Mouse (Mus musculus): ENCODE measurements around the gene Ank3.
A peak's percentile ranks its signal among the peaks of the same experiment; 100 is the strongest.

Ank3 gene

DNA sequence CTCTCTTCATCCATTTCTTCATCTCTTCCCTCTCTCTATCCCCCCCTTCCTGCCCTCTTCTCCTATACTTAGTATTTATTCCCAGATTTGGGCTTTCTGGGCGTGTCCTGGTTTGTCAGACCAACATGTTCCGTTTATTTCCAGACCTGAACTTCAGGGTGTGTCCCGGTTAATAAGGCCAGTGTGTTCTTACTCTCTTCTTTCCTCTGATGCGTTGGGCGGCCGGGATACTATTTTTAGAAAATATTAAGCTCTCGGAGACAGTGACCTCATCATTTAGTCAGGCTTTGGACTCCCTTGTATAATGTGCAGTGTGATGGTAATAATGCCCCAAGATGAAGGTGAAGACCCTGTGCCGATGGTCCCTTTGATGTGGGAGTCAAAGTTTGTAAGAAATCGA, 546.3 kb downstream of the Ank3 start:
- DNase-seq: no peak

DNA sequence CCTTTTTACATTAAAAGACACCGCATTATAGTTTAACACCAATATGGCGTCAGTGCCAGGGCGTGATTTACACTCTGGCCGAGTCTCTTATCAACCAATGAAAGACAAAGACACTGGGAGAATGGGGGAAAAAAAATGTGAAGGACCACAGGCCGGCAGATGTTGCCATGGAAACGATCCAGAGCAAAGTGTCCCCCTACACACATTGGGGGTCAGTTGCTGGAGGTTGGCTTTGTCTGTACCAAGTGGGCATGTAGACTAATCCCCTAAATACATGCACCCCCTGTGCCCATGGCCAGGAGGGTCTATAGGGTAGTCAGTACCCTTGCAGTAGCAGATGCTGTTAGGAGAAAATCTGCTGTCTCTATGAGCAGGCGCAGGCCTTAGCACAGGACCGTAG, 547.3 kb downstream of the Ank3 start:
- no peak for DNase-seq

DNA sequence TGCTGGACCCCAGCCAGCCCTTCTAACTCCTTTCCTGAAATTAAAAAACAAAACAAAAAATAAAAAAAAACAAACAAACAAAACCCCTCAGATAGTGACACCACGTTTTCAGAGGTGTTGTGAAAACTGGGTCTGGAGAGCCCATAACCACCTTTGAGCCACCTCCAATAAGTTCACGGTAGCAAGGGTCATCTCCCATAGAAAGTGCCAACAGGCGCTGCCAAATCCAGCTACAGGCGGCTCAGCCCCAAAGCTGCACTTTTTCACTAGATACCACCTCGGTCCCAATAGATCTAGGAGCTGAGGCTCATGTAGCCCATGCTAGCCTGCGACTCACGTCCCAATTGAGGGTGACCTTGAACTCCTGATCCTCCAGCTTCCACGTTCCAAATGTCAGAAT, 547.7 kb downstream of the Ank3 start:
- peak in 1 of 2 experiments; percentile 38 for DNase-seq

DNA sequence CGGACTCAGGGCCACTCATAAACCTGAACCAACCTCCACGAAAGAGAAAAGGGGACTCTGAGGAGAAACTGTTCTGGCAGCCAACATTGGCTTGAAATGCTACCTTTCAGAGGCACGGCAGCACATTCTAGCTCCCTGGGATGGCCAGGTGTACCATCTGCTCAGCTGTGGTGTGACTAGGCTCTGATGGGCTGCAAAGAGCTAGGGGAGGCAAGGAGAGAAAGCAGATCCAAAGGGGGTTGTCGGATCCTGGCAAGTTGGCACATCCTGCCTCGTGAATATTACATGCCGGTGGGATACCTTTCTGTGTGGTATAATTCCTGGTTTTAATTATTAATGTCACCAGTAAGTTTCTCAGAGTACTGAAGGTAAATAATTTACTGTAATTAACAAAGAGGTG, 548.5 kb downstream of the Ank3 start:
- DNase-seq: peak; percentile 55 to 71

DNA sequence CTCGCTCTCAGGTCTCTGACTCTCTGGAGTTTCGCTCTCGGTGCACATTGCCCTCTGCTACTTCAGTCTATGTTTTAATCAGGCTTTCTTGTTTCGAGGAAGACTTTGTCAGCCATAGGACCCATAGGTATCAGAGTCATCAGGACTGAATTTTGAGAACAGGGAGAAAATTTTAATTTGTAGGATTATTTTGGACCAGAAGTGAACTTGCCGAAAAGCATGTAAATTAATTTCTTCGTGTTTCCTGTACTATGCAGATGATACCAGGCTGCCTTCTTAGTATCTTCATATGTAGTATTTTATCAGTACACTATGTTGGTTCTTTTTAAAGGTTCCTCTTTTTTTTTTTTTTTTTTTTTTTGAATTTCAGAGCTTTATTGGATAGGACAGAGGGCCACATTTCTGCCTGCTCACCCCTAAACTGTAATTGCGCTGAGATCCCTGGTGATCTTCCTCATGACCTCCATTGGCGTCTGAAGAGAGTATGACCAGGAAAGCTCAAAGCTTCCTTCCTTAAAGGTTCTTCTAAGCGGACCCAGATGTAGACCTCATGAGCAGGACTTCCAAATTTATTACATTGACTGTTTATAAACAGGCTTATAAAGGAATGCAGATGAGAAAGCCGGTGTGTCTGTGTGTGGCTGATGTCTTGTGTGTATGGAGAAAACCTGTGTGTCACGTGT, 551.8 kb downstream of the Ank3 start:
- DNase-seq: no peak

DNA sequence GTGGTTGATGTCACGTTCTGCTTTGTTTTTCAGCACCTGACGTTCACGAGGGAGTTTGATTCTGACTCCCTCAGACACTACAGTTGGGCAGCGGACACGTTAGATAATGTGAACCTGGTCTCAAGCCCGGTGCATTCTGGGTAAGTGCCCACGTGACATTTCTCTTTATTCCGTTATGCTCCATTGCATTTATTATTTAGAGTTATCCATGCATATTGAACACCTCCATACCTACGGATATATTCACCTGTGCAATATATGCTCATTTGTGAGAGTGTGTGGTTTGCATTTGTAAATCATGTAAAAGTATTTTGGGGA, 552.3 kb downstream of the Ank3 start:
- DNase-seq: no peak

DNA sequence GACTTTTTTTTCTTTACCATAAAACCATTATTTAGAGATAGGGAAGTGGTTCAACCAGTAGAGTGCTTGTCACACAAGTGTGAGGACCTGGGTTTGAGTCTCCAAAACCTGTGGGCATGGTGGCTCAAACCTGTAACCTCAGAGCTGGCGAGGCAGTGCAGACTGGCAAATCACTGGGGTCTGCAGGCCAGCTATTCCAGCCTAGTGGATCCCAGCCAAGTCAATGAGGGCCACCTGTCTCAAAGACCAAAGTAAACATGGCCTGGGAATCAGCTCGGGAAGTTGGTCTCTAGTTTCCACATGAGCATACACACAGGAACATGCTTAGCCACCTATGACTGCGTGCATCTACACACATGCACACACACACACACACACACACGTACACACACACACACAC, 552.9 kb downstream of the Ank3 start:
- DNase-seq: peak; percentile 37 to 56

DNA sequence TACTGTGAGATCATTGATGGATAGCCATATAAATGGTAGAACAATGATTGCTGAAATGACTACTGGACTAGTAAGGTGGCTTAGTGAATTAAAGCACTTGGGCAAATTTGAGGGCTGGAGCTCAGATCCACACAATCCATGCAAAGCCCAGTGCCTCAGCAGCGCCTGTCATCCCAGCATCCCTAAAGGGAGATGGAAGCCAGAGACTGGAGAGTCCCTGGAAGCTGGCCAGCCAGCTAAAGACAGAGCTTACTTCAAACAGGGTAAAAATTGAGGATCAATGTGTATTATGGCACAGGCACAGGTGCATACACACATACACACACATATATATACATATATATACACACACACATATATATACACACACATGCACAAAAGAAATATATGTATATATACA, 553.7 kb downstream of the Ank3 start:
- DNase-seq: peak; percentile 63 to 66

DNA sequence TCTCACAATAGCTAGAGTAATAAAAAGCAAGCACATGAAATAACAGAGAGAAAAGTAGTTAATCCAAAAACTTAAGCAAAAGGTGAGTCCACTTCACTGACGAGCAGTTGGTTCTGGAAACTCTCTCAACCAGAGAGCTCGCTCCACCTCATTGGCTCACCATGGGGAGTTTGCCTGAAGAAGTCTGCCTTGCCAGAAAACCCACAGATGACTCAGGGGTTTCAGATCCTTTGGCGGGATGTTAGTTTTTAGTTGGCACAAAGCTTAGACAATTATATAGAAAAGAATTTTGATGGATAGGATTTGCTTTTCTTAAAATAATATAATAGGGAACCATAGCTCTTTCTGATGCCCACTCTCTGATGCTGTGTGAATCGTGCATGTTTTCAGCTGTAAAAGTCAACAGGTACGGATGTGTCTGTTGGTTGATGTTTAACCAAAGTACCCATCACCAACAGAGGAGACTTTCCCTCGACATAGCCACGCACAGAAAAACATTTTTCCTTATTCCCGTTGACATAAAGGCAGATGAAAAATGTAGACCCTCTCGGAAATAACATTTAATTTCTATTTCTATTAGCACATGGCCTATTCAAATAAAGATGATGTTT, 556.2 kb downstream of the Ank3 start:
- DNase-seq: no peak

DNA sequence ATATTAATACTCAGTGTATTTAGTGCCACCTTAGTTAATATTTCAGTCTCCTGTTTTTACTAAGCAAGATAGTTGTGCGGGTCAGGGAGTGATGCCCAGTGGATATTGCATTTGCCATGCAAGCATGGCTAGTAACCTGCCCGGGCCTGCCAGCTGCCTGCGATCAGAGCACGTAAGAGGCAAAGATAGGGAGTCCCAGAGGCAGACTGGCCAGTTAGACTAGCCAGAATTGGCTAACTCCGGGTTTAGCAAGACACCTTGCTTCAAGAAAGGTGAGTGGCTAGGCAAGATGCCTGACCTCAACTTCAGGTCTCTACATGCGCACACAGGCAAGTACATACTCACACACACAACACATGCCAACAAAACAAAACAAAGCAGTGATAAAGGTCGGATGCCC, 563.7 kb downstream of the Ank3 start:
- no peak for DNase-seq

DNA sequence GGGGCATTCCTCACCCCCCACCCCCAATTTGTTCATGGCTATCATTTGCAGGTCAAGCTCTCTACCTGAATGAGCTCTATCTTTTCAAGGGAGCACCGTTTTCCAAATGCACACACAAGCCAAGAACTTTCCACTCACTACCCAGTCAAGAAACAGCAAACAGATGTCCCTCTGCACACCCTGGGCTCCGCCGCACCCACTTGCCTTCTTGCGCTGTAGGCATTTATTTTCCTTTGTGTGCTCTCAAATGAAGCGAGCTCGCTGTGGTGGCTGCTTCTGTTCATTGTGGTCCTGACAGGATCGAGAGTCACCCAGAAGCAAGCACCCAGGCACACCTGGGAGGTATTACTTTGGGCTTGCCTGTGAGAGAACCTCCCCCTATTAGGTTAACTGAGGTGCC, 564.4 kb downstream of the Ank3 start:
- no peak for DNase-seq

DNA sequence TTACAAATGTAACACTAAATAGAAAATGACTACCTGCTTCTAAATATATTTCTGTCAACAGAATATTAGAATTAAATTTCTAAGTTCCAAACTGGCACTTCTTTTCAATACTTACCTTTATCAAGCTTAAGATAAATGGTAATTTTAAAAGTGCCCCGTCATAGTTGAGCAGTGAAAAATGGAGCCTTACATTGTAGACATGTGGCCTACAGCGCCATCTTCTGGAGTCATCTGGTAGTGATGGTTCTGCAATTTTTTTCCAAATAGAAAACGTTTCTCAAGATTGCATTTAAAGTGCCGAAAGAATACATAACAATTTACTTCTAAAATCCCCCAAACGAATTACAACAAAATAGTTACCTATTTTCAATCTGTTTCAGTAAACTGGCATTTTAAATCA, 566.0 kb downstream of the Ank3 start:
- peak; percentile 70 to 73 for DNase-seq

DNA sequence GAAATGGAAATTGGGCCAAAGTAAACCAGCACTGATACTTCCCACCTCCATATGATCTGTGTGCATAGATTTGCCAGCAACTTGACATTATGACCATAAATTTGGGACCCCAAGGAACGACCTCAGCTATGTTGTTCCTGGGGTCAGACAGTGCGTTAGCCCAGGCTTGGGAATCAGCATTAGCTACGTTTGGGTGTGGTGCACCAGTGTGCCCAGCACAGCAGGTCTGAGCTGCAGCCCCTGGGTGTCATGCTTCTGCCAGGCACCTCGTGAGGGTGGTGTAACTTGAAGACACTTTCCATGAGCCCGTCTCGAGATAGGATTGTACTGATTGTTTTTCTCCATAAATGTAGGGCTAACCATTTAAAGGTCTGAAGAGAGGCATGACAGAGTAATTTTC, 566.5 kb downstream of the Ank3 start:
- no peak for DNase-seq

DNA sequence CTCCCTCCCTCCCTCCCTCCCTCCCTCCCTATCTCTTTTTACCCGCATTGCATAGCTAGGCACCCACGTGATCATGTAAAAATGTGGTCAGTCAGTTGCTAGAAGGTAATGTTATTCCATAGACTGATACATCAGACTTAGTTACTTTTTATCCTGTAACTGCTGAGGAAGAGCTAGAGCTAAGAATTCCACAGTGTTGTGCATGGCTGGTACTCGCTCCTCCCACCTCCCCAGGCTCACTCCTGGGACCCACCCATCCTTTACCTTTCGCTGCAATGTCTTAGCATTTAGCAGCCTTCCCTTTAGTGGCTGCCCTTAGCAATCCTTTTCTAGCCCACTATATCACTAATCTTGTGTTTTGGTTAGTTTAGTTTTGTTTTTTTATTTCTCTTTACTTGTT, 569.4 kb downstream of the Ank3 start:
- DNase-seq: no peak

DNA sequence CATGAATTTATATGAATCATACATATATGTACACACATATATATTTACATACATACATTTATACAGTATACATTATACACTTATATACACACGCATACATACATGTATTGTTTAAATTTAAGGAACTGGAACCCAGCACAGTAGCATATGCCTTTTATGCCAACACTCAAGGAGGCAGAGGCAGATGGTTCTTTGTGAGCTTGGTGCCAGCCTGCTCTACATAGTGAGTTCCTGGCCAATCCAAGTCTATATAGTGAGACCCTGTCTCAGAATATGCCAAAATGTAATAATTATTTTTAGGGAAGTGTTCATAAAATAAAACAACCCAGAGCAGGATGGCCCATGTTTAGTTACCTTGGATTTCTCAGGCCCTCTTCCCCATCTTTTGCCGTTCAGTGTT, 581.1 kb downstream of the Ank3 start:
- peak in 1 of 2 experiments; percentile 32 for DNase-seq

DNA sequence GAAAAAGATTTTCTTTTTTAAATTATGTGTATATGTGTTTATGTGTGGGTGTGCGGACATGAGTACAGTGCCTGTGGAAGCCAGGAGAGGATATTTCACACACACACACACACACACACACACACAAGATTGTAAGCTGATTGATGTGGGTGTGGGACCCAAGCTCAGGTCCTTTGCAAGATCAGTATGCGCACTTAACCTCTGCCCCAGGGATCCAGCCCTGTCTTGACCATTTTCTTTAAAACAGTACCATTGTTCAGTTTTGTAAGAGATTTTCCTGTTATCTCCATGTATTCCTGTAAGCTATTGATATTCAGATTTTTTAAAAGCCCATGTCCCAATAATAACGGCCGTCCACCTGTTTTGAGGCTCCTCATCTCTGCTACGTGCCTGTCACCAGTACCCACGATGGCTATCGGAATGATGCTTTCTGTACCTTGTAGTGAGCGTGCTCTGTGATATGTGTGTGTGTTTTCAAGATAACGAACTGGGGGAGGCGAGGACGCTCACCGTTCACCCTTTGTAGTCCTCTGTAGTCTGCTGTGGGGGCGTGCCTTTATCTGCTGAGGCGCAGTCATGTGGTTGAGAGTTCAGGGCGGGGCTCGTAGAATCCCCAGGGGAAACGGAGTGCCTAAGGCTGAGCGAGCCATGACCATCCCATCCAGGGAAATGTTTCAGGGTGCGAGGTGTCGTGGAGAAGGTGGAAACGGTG, 583.0 kb downstream of the Ank3 start:
- no peak for DNase-seq

DNA sequence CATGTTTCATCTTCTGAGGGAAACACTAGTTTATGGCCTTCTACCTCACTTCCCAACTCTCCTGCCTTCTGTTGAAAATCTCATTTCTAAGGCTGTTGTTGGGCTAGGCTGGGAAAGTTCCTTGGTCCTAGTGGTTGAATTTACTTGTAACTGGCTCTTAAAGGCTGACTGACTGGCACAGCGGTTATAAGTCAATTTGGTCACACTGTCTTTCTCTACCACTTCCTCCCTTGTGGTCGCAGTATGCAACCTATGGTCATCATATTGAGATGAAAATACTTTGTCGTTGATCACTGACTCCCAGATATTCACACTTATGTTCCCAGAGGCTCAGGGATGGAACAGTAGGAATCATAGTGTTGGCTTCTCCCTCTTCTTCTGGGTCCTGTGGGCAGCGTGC, 584.1 kb downstream of the Ank3 start:
- DNase-seq: no peak

DNA sequence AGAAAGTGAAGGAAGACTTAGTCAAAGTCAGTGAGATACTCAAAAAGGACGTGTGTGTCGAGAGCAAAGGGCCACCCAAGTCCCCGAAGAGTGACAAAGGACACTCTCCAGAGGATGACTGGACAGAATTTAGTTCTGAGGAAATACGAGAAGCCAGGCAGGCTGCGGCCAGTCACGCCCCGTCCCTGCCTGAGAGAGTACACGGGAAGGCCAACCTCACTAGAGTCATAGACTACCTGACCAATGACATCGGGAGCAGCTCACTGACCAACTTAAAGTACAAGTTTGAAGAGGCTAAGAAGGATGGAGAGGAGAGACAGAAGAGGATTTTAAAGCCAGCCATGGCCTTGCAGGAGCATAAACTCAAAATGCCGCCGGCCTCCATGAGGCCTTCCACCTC, 588.9 kb downstream of the Ank3 start:
- DNase-seq: no peak

DNA sequence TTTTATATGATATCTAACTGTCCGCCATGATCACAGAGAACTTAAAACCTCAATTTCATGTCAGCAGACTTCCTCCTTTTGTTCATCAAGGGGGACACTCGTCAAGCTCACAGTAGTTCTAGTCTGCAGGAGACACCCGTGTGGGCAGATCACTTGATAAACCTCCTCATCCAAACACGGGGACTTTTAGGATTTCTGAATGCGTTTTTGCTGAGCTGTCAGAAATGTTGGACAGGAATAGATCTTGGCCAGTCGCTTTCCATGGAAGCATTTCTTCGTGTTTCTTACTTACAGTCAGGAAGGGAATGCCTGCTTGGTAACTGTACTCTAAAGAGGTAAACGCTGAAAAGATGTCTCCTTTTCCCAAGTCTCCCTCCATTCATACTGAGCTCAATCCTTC, 598.5 kb downstream of the Ank3 start:
- DNase-seq: no peak

DNA sequence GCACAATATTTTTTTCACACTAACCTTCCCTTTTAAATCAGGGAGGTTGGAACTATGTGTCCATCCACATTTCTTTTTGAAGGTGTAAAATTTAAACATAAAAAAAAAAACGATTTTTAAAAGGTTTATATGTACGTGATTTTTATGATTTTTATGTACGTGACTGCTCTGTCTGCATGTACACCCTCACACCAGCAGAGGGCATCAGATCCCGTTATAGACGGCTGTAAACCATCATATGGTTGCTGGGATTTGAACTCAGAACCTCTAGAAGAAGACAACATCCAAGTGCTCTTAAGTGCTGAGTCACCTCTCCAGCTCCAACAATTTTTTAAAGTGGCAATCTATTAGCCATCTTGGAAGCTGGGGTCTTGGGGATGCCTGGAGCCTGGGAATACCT, 605.5 kb downstream of the Ank3 start:
- no peak for DNase-seq

DNA sequence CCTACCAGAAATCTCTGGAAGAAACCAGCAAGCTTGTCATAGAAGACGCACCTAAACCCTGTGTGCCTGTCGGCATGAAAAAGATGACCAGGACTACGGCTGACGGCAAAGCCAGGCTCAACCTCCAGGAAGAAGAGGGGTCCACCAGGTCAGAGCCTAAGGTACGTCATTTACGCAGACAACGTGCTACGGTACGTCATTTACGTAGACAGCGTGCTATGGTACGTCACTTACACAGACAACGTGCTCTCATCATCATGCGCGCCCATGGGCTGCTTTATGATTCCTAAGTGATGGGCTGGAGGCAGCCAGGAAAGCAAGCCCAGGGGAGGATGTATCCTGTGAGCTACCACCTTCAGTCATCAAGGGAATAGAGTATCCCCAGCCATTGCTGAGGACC, 606.3 kb downstream of the Ank3 start:
- DNase-seq: no peak

DNA sequence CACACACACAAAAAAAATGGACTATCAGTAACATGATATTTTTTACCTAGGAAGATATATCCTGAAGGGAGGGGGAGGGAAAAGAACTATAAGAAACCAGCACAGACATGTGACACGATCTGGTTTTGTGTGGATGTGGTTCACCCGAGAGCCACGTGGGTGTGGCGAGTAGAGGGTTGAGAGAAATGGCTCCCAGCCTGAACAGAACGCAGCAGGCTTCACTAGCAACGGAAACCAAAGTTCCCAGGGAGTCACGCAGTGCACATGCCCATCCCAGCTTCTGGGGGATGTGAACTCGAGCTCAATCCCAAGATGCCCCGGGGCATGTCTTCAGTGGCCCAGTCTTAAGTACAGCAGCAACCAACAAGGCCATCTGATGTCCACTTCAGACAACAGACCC, 607.8 kb downstream of the Ank3 start:
- DNase-seq: no peak

DNA sequence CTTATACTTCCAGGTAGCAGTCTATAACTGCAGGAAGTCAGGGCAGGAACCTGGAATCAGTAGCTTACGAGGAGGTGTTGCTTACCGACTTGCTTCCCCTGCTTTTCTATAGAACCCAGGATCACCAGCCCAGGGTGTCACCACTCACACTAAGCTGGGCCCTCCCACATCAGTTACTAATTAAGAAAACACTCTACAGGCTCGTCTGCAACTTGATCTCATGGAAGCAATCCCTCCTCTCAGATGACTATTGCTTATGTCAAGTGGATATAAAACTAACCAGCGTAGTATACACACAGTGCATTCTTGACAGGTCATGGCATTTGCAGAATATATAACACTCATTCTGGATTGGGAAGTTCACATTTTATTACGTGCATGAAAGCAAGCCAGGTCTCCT, 613.2 kb downstream of the Ank3 start:
- DNase-seq: no peak

DNA sequence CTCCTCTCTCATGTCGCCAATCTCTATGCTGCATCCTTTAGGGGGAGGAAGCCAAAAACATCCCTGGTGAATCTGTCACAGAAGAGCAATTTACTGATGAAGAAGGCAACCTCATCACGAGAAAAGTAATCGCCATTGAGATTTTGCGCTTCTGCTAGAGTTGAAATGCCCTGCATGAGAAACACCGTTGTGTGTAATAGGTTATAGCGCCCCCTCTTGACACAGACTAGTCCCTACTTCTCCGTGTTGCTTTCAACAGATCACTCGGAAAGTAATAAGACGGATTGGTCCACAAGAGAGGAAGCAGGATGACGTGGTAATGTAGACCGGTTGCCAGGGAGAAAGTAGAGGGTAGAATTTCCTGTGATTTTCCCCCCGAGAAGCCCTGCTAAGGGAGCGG, 615.4 kb downstream of the Ank3 start:
- DNase-seq: no peak

DNA sequence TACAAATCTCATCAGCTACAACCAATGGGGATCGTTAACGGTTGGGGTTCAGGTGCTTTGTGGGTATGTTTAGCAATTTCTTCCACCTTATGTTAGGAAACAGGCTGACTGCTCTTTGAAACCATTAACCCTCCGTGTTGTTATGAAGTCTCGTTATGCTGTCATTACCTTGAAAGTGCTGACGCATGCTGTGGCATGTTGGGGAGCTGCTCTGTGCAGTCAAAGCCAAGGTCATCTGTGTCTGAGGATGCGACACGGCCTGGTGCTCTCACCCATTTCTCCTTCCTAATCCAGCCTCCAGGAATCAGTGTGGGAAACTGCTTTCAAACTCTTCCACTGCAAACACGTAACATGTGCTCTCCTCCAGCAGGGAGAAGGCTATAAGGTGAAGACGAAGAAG, 616.6 kb downstream of the Ank3 start:
- no peak for DNase-seq
